Mouse (Mus musculus) embryo, embryonic 10.5 days (tissue): Measurements from ENCODE around the gene 2210408I21Rik.

Experiments used
- DNase-seq: peaks from one replicate; pipeline ENCODE4 v3.0.0-alpha.2; 2015; ENCODE audit warnings: low spot score

The 2210408I21Rik gene

DNA sequence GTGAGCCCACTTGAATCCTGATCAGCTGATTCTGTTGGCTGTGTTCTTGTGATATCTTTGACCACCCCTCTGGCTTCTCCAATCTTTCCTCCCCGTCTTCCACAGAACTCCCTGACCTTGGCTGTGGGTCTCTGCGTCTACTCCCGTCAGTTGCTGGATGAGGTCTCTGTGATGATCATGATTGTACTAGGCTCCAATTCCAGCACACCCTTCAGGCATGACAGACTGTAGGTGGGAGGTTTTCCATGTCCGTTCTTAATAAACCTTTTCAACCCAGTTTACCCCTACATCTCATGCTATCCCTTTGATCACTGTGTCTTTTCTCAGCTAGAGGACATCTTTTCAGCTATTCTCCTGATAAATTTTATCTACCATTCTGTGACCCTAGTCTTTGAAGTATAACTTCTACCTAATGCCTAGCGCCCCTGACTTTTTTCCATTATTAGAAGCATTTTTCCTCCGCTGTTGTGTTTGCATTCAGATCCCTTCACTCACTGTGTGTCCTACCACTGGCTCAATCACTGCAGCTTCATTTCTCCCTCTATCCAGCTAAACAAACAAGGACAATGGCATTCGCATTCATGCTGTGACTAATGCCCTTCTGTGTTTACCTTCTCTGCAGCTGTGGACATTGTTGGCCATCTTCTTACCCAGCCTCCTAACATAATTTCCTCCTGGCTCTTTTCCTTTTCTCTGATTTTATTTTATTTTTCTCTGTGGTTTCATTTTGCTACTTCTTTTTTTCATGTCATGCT, 143.5 kb downstream of the 2210408I21Rik start:
- DNase-seq = no peak

DNA sequence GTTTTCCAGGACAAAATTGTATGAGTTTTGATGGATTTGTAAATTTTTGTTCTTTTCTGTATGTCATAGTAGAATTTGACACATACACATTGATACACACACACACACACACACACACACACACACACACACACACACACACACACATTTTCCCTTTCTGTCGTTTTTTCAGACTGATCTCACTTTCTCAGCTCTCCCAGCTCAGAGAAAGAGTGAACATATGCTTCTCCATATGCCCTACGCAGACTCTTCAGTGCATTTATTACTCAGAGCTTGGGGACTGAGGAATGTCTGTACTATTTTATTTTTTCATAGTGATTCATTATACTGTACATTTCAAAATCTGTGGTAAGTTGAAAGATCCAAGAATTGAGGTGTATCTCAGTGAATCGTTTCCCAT, 160.2 kb downstream of the 2210408I21Rik start:
- no peak for DNase-seq

DNA sequence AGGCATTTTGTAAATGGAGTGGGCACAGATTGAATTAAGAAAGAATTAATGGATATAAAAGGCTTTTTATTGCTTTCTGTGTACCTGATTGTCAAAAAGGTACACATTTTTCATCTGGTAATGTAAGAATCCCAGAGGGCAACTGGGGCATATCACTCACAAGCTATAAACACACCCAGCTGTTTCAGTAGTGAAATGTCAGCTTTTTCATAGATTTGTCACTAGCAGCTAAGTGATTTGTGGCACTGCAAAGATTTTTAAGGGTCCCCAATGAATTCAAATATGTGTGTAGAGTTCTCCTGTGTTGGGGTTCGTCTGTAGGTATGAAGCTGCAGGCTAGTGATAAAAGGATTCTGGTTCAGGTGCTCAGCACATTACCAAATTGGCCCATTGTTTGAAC, 188.8 kb downstream of the 2210408I21Rik start:
- no peak for DNase-seq

DNA sequence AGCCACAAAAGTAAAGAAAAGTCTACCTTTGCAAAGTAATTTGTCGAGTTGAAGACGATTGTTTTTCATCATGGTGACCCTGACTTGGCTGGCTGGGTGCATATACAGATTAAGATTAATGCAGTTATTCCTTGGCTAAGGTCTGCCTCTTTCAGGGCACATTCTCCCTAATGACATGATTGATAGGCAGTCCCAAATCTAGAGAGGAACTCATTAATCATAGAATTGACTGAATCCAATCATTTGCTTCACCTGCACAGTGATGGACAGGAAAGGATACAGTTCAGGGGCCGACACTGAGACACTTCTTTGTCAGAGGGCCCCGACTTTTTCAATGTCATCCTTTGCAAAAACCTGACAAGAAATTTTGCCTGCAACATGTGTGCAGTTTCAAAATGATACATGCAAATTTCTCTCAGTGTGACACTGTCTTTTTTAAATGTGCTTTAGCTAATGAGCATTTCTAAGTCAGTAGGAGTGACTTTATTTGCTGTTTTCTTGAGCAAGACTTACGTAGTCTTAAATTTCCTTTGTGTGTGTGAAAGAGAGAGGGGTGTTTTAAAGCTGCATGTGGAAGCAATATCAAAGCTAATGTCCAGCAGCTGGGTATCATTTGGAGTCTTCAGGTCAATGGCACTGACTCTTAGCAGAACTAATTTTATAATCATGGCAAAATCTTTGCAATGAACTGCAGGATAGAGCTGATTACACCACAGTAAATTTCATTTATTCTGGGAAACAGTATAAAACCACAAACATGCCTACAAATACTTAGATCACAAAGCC, 191.0 kb downstream of the 2210408I21Rik start:
- peak; percentile 57 for DNase-seq

DNA sequence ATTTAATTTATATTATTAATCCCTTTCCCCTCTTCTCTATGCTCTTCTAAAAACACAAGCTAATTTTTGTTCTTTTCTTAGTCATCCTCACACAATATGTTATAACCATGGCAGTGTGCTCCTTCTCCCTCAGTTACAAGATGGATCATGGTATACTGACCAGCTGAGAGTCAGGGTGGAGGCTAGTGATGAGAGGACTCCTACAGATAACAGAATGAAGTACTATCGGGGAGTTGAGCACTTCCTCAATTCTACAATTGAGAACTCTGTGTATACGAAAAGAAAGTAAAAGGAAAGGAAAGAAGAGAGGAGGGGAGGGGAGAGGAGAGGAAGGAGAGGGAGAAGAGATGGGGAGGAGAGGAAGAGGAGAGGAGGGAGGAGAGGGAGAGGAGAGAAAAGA, 206.8 kb downstream of the 2210408I21Rik start:
- no peak for DNase-seq

DNA sequence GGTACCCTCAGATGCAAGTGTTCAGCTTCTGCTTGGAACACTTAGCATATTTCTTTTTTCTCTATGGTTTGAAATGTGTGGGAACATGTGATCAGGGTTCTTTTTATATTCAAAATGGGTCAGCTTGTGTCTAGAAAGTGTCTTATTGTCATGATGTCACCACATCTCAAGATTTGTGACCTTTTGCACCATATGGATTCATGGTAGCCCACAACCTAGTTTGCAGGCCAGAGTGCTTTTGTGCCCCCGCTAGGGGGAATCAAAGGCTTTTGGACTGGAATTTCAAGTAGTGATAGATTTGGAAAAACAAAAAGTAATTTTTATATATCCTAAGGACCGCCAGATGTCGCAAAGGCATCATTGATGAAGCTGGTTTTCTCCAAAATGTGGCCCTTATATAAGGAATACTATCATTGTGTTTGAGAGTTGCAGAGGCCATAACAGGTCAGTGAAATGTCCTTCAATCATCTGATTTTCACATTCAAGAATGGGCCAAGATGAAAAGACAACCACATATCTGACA, 250.2 kb downstream of the 2210408I21Rik start:
- DNase-seq = peak; percentile 38

DNA sequence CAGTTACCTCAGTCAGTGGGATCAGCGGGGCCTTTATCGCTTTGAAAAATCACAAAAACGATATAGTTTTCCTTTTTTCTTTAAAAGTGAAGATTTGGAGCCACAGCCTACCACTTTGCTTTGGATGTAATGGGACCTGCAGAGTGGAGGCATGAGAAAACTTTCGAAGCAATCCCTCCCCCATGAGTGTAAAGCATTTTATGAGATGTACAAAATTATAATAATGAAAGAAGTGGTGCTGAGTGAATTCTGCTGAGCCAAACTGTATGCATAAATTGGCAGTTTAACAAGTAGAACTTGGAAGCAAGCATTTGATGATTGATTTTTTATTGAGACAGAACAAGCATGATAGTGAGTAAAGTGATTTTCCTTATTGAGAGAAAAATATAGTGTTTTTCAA, 250.7 kb downstream of the 2210408I21Rik start:
- DNase-seq = no peak

DNA sequence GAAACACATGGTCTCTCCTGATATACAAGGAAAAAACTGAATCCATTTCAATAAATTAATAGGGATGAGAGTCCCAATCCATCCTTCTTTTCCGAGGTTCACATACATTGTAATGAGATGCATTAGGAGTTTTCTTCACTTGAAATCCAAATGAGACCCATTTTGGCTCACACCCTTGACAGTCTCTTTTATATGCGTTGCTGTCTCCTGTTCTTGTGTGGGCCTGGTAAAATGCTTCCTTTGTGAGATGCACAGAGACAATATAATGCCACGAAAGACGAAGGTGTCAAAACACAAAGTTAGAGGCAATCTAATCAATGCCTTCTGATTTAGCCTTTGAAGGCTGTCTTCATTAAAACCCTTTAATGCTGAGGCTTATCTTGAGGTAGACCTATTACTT, 252.8 kb downstream of the 2210408I21Rik start:
- no peak for DNase-seq

DNA sequence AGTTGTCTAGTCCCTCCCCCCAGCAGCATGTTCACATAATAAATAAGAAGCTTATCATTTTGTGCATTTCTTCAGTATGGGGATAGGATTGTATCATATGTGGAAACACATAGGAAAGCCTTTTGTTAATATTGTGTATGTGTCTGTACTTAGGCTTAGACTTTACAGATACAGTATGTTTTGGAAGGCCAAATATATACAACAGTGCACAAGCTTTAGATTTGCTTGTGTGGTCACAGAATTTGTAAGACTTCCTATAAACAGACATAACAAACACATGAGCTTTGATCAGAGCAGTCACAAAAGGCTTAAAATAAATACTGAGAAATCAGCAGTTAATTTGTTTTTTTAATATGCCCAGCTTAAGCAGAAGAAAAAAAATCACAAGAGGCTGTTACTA, 253.9 kb downstream of the 2210408I21Rik start:
- no peak for DNase-seq

DNA sequence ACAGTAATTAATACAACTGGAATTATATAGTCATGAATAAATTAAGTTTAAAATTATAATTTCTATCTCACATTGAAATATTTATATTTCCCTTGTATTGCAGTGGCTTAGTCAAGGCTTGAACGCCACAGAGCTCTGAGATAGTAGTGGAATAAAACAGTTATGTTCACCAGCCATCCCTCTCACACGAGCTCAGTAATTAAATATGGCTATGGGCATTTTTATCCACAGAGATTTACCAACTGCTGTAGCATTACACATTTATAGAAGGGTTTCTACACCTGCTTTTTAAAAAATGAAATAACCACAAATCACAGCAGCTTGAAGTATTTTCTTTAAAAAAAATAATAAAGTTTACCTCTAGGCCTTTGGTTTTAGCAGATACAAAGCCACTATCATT, 261.0 kb downstream of the 2210408I21Rik start:
- no peak for DNase-seq

DNA sequence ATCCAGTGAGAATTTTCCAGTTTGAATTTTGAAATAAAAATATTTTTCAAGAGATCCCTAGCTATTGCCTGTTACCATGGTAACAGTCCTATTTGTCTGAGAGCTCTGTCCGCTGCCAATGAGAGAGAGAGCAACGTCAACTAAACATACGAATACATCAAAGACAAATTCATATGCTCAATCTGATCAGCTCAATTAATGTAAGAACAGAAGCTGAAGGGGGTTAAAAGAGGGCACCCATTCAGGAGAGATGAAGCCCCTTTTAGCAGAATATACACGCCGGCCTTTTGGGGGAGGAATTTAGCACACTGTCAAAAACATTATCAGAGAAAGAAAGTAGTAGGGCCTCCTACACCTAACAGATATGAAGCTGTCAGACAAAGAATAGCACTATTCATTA, 261.6 kb downstream of the 2210408I21Rik start:
- no peak for DNase-seq

DNA sequence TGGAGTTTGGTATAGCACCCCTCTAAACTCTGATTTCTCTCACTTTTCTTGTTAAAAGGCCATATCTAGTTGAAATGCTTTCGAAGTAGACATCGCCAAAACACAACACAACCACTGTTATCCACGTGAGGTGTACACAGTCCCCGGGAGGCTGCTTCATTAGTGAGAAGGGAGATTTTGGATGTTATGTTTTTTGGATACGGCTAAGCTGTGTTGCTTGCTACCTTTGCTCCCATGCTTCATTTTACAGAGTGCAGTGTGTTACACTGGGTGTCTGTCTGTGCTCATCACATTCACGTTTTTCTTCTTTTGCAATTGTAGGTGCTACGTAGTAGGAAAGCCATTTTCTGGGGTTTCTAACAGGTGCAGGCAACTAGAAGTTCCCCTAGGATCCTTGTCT, 262.3 kb downstream of the 2210408I21Rik start:
- DNase-seq = no peak

DNA sequence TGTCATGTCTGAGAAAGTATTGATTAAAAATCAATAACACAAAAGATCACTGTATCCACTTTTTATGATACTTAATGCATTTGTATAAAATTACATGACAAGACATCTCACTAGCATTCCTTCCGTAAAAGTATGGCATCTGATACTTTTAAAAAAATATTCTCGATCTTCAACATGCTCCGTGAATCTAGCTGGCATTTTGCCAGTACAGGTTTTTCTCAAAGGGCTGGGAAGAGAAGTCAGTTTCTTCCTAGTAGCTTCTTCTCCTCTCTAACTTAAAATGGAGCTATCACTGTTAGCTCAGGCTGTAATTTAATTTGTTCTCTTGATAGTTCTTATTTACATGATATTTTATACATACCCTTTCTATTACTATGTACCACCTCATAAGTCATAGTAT, 263.1 kb downstream of the 2210408I21Rik start:
- DNase-seq = no peak

DNA sequence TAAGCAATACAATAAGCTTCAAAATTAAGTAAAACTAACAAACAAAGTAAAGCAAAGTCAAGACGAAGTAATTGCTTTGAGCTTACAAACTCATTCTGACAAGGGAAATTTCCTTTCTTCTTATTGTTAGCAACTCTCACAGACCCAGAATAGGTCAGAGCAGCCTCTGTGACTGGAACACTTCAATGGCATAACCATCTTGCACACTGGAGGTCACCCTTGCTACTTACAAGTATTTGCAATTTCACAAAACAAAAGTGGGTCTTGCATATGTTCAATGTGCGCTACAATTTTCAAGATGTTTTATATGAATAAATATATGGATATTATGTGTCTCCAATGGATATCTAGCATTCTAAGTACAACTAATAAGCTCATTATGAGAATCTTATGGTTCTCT, 265.4 kb downstream of the 2210408I21Rik start:
- no peak for DNase-seq

DNA sequence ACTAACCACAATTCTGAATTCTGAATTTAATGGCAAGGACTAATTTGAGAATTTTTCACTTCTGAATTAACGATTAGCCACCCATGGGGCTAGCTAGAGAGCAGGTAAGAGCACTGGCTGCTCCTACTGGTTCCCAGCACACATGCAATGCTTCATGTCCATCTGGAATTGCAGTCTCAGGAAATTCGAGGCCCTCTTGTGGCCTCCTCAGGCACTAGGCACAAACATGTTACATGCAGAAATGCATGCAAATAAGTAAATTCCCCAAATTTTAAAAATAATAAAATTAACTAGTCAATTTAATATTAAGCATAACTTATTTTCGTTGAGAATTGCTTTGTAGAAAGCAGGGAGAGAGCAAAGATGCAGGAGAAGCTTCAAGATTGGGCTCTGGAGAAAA, 273.2 kb downstream of the 2210408I21Rik start:
- DNase-seq = no peak

DNA sequence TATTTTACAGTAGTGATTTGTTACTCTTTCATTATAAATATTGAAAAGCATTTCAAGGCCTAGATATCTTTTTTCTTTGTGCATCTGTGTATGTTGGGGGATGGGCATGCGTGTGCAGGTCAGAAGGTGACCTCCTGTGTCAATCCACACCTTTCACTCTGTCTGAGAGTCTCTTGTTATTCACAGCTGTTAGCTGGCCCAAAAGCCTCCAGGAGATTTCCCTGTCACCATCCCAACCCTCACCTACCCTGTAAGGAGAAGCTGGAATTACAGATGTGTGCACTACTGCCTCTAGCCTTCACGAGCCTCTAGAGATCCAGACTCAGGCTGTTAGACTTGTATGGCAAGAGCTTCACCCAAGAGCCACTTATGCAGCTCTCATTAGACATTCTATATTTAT, 274.5 kb downstream of the 2210408I21Rik start:
- DNase-seq = peak; percentile 31

DNA sequence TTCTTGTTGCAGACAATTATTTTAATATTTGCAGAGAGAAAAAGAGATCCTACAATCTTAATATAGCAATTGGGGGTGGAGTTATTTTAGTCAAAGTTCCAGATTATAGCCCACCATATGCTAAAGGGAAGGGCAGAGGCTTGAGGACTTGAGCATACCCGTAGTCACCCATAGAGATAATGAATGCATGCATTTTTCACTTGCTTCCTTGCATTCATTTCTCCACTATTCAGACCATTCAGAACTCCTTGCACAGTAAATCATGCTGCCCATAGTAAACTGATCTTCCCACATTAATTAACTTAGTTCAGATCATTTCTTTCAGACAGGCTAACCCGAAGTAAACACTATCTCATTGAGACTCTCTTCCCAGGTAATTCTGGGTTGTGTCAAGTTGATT, 277.5 kb downstream of the 2210408I21Rik start:
- DNase-seq = no peak

DNA sequence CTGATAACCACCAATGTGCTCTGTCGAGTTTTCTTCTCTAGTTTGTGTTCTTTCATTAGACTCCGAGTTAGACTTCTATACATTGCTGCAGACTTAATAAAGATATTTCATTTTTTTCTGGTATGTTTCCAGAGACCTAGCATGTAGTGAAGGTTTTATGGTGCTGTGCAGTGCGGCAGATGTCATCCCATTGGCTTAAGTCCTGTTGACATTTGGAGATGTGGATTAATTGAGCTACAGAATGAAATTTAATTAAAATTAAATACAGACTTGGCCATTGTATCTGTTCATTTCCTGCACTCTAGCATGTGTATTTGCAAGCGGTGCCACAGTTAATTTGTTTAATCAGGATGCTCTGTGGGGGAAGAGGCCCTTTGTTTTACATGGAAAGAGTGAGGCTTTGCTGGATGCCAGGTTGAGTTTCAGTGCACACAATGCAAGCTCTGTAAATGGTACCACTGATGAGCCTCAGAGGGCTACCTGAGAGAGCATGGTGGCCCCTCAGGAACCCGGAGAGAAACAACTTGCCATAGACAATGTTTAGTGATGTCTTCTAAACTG, 314.7 kb downstream of the 2210408I21Rik start:
- DNase-seq = no peak

DNA sequence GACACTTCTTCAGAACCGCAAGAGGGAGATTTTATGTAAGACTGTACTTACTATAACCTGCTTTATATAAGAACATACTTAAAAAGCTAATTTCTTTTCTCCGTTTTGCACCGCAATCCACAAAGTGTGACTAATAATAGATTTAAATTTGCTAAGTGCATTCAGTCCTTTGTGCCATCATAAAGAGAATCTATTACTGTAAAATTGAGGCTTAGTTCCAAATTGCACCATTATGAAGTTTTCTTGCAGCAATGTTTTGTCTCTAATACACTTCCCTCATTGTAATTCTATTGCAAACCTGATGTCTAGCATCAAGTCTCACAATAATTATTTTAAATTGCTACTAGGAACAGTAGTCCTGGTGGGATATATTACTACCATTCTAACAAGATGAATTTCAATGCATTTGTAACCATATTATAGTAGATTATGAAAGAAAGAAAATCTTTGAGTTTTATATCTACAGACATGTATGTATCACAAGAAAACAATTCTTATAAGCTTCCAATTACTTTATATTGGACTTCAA, 334.8 kb downstream of the 2210408I21Rik start:
- no peak for DNase-seq

DNA sequence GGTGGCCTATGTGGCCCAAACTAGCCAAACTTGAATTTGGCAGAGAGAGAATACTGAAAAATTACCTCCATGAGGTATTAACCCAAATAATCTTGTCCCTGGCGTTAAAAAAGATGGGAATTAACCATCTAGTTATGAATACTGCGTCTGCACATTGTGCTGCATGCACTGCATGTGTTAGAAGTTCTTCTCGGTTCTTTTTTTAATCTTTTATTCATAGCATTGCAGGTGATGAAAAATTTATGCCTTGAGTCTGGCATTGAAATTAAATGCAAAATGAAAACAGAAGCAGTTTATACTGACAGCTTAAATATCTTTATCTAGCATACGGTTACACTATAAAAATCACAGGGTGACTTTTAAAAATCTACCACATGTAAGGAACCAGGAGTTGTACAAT, 341.1 kb downstream of the 2210408I21Rik start:
- no peak for DNase-seq

DNA sequence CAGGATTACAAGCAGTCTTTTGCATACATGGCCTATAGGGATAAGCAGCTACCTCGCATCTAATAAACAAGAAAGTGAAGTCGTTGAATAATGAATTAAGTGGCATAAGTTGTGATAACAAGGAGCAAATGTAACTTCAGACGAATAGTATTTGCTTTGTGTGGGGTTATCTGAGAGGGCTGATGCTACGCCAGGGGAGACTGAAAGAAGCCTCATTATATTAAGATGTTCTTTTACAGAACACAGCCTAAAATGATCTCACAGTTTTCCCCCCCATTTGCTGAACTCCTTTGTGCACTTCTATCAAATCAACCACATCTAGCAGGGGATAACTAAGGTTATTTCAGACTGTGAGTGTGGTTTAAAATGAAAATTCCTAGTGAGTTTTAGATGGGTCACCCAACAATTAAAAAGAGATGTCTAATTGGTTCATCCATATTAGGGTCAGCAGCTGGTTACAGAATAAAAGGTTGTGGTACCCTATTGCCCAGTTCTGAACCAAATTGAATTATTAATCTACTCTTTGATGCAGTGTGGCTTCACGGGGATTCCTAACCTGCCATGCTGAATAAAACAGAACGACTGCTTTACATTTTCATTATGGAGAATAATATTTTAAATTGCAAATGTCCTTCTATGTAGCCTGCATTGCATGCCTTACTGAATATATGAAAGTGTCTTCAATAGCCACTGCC, 343.2 kb downstream of the 2210408I21Rik start:
- no peak for DNase-seq
